Mouse (Mus musculus): ENCODE measurements at regions not wholly inside any gene's neighbourhood (a gene's known extent, or its start where the extent isn't known, plus 50 kb on each side); places are given as distances from the start of the nearest gene placed in this dataset.

- peak; percentile 84 to 86 for DNase-seq
Measured at GRCm38 (mm10) chr3:121104571-121105407, 66.7 kb downstream of the Rwdd3 start.

GRCm38 (mm10) chr3:121102871-121103270 lies 68.6 kb downstream of the Rwdd3 start:
- DNase-seq: no peak

GRCm38 (mm10) chr3:121102120-121102519 lies 69.4 kb downstream of the Rwdd3 start:
- no peak for DNase-seq

- no peak for DNase-seq
Measured at GRCm38 (mm10) chr3:121100211-121100860, 71.2 kb downstream of the Rwdd3 start.

- DNase-seq: peak; percentile 61 to 86
Measured at GRCm38 (mm10) chr3:121093509-121093908, 78.0 kb downstream of the Rwdd3 start.

GRCm38 (mm10) chr3:121088724-121089123 lies 82.8 kb downstream of the Rwdd3 start:
- DNase-seq: no peak

DNA sequence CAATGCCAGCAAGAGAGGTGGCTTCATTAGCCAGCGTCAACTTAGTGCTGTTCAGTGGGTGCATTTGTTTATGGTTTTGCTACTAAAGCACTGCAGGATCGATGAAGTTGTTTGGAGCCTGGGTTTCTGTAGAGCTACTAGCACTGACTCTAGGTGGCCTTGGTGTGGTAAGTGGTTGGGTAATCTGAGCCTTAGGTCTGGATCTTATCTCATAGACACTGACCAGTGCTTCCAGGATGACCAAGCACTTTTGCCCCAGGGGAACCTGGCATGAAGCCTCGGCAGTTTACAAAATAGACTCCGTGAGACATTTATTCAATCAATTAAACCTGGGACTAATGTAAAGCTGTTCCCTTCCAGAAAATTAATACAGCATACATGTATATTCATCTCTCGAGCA lies 102.8 kb downstream of the Rwdd3 start:
- no peak for DNase-seq

- no peak for DNase-seq
Measured at GRCm38 (mm10) chr3:121035904-121036549, 135.5 kb downstream of the Rwdd3 start.

GRCm38 (mm10) chr3:121025546-121026157 lies 145.8 kb downstream of the Rwdd3 start:
- DNase-seq: no peak

DNA sequence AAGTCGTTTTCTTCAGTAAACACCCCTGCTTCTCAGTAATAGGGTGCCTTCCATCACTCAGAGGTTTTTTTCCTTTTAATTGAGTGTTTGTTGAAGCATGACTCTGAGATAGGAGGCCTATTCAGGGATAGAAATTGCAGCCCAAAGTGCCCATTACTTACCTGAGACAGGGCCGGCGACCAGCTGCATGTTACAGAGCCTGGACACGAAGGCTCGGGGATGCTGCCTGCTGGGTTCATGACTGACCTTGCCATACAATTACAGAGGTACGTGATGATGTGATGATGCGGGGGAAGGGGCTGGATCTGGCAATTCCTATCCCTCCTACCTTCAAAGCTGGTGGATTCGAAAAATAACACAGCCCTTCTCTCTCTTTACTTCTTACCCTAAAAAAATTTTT lies 146.7 kb downstream of the Rwdd3 start:
- no peak for DNase-seq

GRCm38 (mm10) chr3:121021126-121021848 lies 150.2 kb downstream of the Rwdd3 start:
- no peak for DNase-seq

GRCm38 (mm10) chr3:121009223-121009622 lies 162.3 kb downstream of the Rwdd3 start:
- DNase-seq: peak in 1 of 2 experiments; percentile 17

GRCm38 (mm10) chr3:120983556-120984270 lies 187.8 kb downstream of the Rwdd3 start:
- DNase-seq: peak; percentile 65 to 67

DNA sequence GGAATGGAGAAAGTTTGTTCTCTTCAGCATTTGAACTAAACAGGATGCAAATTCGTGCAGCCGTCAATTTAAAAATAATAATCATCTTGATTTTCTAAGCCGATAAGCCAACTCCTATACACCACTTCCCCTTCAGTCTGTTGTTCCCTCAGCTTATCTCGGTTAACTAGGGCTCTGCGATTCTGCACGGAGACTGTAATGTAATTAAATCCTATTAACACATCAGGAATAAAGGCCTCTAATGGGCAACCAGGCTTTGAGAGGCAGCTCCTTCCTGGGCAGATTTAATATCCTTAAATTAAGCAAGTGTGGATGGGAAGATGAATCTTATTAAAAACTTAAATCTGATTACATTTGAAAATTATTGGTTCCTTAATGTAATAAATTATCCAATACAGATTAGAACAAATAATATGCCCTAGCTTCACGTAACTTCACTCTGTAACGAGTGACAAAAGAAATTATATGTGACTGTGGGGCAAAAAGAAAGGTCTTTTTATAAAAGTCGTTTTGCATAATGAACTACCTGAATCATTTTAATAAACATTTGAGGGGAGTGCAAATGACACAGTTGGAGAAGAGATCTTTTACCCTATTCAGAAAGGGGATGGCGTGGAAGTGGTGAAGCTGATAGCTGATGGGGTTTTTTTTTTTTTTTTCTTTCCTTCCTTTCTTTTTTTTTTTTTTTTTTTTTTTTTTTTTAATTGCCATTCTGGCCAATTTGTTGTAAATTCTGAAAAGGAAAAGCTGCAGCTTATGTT lies 188.5 kb downstream of the Rwdd3 start:
- no peak for DNase-seq

- DNase-seq: no peak
Measured at GRCm38 (mm10) chr3:120982218-120982617, 189.3 kb downstream of the Rwdd3 start.

- peak; percentile 15 to 36 for DNase-seq
Measured at GRCm38 (mm10) chr3:120970746-120971466, 200.6 kb downstream of the Rwdd3 start.

- peak; percentile 76 to 81 for DNase-seq
Measured at GRCm38 (mm10) chr3:120946906-120947305, 224.6 kb downstream of the Rwdd3 start.

- peak; percentile 71 to 76 for DNase-seq
Measured at GRCm38 (mm10) chr3:120934401-120934800, 237.1 kb downstream of the Rwdd3 start.

DNA sequence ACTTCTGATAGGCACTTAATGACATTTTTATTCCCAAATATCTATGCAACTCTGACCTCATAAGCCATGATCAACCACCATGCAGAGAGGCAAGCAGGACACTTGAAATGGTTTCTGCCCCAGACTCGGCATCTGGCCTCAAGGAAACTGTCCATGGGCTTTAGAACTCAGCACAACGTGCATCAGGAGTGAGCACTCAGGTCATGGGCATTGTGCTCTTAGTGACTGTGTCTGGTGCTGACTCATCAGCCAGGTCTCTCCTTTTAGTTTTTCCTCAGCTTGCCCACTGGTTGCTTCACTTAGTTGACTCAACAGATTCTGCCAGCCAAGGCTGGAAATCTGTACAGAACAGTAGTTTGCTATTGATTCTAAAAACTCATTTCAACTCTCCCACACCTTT lies 251.1 kb downstream of the Rwdd3 start:
- DNase-seq: no peak

DNA sequence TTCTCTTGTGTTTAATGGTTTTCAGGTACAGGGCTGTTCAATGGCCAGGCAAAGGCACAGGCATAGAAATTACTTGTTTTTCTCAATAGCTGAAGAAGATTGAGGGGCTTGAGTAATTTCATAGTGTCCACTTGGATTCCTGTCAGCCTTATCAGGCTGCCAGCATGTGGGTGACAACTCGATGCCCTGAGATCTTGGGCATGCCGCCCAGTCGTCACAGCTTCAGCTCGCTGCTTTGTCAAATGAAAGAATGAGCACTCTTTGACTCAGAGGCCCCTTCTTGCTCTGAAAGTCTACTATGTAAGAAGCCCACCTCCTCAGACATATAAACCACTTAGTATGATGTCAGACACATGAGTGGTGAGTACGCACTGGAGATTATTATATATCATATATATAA lies 272.6 kb downstream of the Rwdd3 start:
- DNase-seq: peak; percentile 53 to 72
